Mouse (Mus musculus) liver, embryonic 15.5 days (tissue): ENCODE measurements around the gene Dnajc7. TPM values are rescaled to one million over a fixed set of nuclear protein-coding genes. Genes with fewer than 3 reads are reported as not detected.

Source experiments
- ATAC-seq: fragments of 200-750 bp; cut with Nextera tagmentation; 2 replicates; pipeline ENCODE4 v1.8.0; 2017; ENCODE audit warnings: moderate number of reproducible peaks, mild to moderate bottlenecking, moderate library complexity; ENCODE audit not compliant: insufficient read depth
- H3K27ac ChIP-seq: fragments of 300-500 bp; sonication (generic); replicated peaks from 2 replicates; pipeline ENCODE4 v1.5.1; 2015; ENCODE audit warnings: mild to moderate bottlenecking, inconsistent platforms
- H3K27me3 ChIP-seq: fragments of 300-500 bp; sonication (generic); 2 replicates; pipeline ENCODE4 v1.6.1; 2015; ENCODE audit warnings: mild to moderate bottlenecking, inconsistent platforms
- H3K36me3 ChIP-seq: fragments of 300-500 bp; sonication (generic); replicated peaks from 2 replicates; pipeline ENCODE4 v1.6.1; 2015; ENCODE audit warnings: moderate library complexity, mild to moderate bottlenecking, inconsistent platforms
- H3K4me1 ChIP-seq: fragments of 300-500 bp; sonication (generic); replicated peaks from 2 replicates; pipeline ENCODE4 v1.6.1; 2015; ENCODE audit warnings: inconsistent platforms
- H3K4me2 ChIP-seq: fragments of 300-500 bp; sonication (generic); 2 replicates; pipeline ENCODE4 v1.6.1; 2015; ENCODE audit warnings: moderate library complexity, mild to moderate bottlenecking, inconsistent platforms
- H3K4me3 ChIP-seq: fragments of 300-500 bp; sonication (generic); replicated peaks from 2 replicates; pipeline ENCODE4 v1.5.1; 2015; ENCODE audit warnings: mild to moderate bottlenecking, inconsistent platforms
- H3K9ac ChIP-seq: fragments of 300-500 bp; sonication (generic); 2 replicates; pipeline ENCODE4 v1.6.1; 2015; ENCODE audit warnings: moderate library complexity, mild to moderate bottlenecking, inconsistent platforms
- H3K9me3 ChIP-seq: fragments of 300-500 bp; sonication (generic); replicated peaks from 2 replicates; pipeline ENCODE4 v1.6.1; 2016; ENCODE audit warnings: inconsistent platforms
- WGBS: fragments of 180-500 bp; shearing (Covaris S2); methylation state at CpG from one replicate; pipeline ENCODE4 v1.1.7; 2015; ENCODE audit warnings: mixed read lengths; ENCODE audit not compliant: insufficient replicate concordance; 5-methylcytosine and 5-hydroxymethylcytosine counted together
- polyA plus RNA-seq: library from polyadenylated mRNA; unstranded; fragments of >200 nt; fragmentation: Nextera tagmentation; extraction: Ambion mirVana; gene quantifications from 2 replicates; pipeline ENCODE4 v1.2.1, GENCODE M21; 2015

The Dnajc7 gene
- polyA plus RNA-seq, 1 experiment from 2014 or later, result 61.0 TPM

GRCm38 (mm10) chr11:100579116-100579799 is 40.7 kb downstream of the Dnajc7 start:
- Histone ChIP-seq H3K27me3 (no peaks in the 10 kb centered on the region), H3K4me1 (peaks cover 23% of the 10 kb centered on the region), H3K9ac (no peak overlapping the region), H3K4me2 (no peak overlapping the region), H3K27ac (no peak overlapping the region), H3K36me3 (peaks cover 53% of the 10 kb centered on the region), H3K4me3 (no peak overlapping the region), H3K9me3 (no peaks in the 10 kb centered on the region)
- WGBS, result 86% methylated on average over 9 of the region's 9 CpGs
- no peak for ATAC-seq

DNA sequence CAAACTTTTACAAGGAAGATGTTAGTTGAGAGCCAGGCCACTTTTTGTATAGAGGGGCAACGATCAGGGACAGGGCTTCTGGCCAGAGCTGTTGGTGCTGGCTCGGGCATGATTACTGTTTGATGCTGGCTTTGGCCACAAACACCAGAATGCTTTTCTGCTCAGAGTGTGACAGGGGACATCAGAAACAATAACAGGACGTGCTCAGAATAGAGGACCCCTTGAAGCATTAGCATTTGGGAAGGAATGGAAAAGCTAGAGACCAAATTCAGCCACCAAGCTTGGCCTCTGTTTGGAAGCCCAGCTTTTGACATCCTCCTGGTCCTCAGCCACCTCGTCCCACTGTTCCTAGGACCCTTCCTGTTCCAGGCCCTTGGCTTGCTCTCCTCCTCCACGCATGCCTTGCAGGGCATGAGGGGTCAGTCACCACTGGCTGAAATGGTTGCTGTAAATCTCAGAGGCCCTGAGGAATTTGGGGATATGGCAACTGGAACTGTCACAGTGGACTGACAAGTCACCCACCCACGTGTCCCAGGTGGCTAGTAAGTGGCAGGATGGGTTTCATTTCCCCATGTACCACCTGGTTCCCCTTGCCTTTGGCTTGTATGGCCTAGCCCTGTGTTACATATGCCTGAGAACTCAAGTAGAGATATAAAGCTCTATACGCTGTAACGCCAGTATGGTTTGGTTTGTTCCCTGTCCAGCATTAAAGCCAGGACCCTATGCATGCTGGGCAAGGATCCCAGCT is 41.9 kb downstream of the Dnajc7 start:
- Histone ChIP-seq H3K4me1 (peaks cover 25% of the 10 kb centered on the region), H3K9ac (no peak overlapping the region), H3K27ac (no peak overlapping the region), H3K4me3 (no peak overlapping the region), H3K36me3 (peaks cover 40% of the 10 kb centered on the region), H3K27me3 (no peaks in the 10 kb centered on the region), H3K9me3 (no peaks in the 10 kb centered on the region), H3K4me2 (no peak overlapping the region)
- no peak for ATAC-seq
- WGBS, result 68% methylated on average over 8 of the region's 8 CpGs

DNA sequence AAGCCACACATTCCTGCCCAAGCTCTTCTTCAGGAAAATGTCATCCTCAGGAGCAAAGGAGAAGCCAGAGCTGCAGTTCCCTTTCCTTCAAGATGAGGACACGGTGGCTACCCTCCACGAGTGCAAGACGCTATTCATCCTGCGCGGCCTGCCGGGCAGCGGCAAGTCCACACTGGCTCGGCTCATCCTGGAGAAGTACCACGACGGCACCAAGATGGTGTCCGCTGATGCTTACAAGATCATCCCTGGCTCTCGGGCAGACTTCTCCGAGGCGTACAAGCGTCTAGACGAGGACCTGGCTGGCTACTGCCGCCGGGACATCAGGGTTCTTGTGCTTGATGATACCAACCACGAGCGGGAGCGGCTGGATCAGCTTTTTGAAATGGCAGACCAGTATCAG is 43.7 kb downstream of the Dnajc7 start:
- H3K4me1 ChIP-seq, result peaks cover 26% of the 10 kb centered on the region
- H3K27me3 ChIP-seq, result peaks cover 8% of the 10 kb centered on the region
- H3K9me3 ChIP-seq, result no peaks in the 10 kb centered on the region
- ATAC-seq, result no peak
- no peak overlapping the region; the same call in 1 of the 2 replicates for H3K27ac ChIP-seq
- peak overlapping the region; percentile 80 for H3K4me2 ChIP-seq
- H3K4me3 ChIP-seq, result no peak overlapping the region
- 73% methylated on average over 21 of the region's 21 CpGs for WGBS
- peaks cover 23% of the 10 kb centered on the region; the same call in 1 of the 2 replicates for H3K36me3 ChIP-seq
- no peak overlapping the region for H3K9ac ChIP-seq

DNA sequence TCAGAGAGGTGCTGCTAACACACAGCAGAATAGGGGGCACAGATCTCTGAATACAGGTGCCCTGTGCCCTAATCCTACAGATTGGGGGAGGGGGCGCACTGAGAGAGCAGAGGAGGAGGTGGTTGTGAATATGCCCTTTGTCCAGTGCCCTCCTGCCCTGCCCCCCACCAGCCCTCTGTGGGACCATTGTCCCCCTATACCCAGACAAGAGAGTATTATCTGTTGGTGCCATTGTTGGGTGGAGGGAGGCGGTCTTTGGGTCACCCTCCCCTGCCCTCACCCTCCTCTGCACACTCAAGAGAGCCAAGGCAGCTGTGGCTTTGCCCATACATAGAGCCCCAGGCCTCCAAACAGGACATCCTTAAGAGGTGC is 44.5 kb downstream of the Dnajc7 start:
- peak; percentile 36; the same call in 1 of the 2 replicates for ATAC-seq

DNA sequence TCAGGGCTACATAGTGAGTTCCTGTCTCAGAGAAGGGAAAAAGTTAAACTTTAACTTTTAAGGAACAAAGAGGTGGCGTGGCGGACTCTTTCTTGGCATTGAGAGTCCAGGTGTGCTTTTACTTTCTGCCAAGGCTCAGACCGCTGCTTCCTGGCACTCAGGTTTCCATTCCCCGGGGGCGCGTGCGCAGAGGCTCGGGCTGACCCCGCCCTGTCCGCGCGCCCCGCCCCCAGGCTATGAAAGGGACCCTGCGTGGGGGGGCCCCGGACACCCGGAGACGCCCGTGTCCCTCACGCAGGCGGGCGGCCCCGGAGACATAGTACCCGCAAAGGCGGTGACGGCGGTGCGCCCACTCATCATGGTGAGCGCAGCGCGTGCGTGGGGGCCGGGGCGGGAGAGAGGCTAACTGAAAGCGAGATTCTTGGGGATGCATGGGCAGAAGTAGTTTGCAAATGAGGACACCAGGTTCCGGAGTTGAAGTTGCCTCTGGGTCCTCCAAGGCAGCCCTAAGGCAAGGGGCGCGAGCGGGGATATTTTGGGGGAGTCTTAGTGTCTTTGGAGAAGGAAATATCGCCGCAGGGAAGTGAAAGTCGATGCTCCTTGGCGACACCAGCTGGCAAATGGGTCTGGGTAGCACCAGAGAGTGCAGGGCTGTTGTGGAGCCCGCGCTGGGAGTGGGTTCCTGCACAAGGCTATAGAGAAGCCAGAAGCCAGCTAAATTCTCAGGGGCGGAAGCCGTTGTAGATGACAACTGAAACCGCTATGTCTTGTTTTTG is 45.1 kb downstream of the Dnajc7 start, which contains the start of gene Cnp:
Gene Cnp, plus strand, starts transcription at position 197 of the 776 bp plus-strand sequence.
- Histone ChIP-seq H3K4me3 (peak within 1 kb of the TSS; percentile 68), H3K27ac (peak within 1 kb of the TSS; percentile 42; the same call in 1 of the 2 replicates), H3K36me3 (peaks cover 11% of the 10 kb centered on the region; the same call in 1 of the 2 replicates), H3K9me3 (no peaks in the 10 kb centered on the region), H3K4me2 (peak within 1 kb of the TSS; percentile 80), H3K27me3 (peaks cover 16% of the 10 kb centered on the region), H3K4me1 (peaks cover 34% of the 10 kb centered on the region), H3K9ac (peak within 1 kb of the TSS; percentile 45)
- ATAC-seq, result peak; percentile 57
- WGBS, result 1% methylated on average over 47 of the region's 47 CpGs

More for the DNA sequence above, 44.5 kb downstream of the Dnajc7 start:
- 33% methylated on average over 2 of the region's 2 CpGs for WGBS
- H3K4me1 ChIP-seq, result peaks cover 34% of the 10 kb centered on the region
- peaks cover 15% of the 10 kb centered on the region; the same call in 1 of the 2 replicates for H3K36me3 ChIP-seq
- H3K9me3 ChIP-seq, result no peaks in the 10 kb centered on the region
- H3K9ac ChIP-seq, result peak overlapping the region; percentile 45
- H3K27me3 ChIP-seq, result peaks cover 16% of the 10 kb centered on the region
- H3K4me2 ChIP-seq, result peak overlapping the region; percentile 80
- H3K4me3 ChIP-seq, result peak overlapping the region; percentile 68
- 0 out of 2 replicates have a peak overlapping the region, but pooled peaks have one; percentile 42 for H3K27ac ChIP-seq

- WGBS, result 37% methylated on average over 3 of the region's 3 CpGs
- Histone ChIP-seq H3K9ac (peak overlapping the region; percentile 45; the same call in 1 of the 2 replicates), H3K36me3 (peaks cover 4% of the 10 kb centered on the region; the same call in 1 of the 2 replicates), H3K4me2 (peak overlapping the region; percentile 80), H3K4me3 (peak overlapping the region; percentile 68), H3K4me1 (peaks cover 34% of the 10 kb centered on the region), H3K27ac (0 out of 2 replicates have a peak overlapping the region, but pooled peaks have one; percentile 42), H3K27me3 (peaks cover 16% of the 10 kb centered on the region), H3K9me3 (no peaks in the 10 kb centered on the region)
- ATAC-seq, result no peak
Observed at GRCm38 (mm10) chr11:100574188-100574587, 45.8 kb downstream of the Dnajc7 start.

DNA sequence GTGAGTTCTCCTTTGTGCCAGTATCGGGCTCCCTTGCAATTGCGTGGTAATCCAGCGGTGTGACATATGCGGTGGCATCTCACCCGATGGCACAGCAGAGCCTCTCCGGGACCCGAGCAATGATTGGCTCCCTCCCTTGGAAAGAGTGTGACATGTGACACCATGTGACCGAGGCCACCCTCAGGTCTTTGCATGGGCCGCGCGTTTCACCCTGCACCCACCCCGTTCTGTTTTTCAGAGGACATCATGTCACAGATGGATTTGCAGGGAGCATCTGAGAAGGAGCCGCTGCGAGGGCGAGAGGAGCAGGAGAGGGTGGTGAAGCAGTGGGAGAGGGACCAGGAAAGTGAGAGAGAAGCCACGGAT is 48.8 kb downstream of the Dnajc7 start:
- Histone ChIP-seq H3K36me3 (no peaks in the 10 kb centered on the region), H3K9ac (no peak overlapping the region), H3K9me3 (no peaks in the 10 kb centered on the region), H3K4me1 (peaks cover 30% of the 10 kb centered on the region), H3K27ac (no peak overlapping the region), H3K27me3 (peaks cover 16% of the 10 kb centered on the region), H3K4me2 (peak overlapping the region; percentile 56), H3K4me3 (peak overlapping the region; percentile 14)
- WGBS, result 11% methylated on average over 16 of the region's 16 CpGs
- no peak for ATAC-seq

GRCm38 (mm10) chr11:100570430-100571201 is 49.4 kb downstream of the Dnajc7 start:
- 7% methylated on average over 8 of the region's 8 CpGs for WGBS
- H3K4me1 ChIP-seq, result peaks cover 24% of the 10 kb centered on the region
- H3K27me3 ChIP-seq, result peaks cover 16% of the 10 kb centered on the region
- peak overlapping the region; percentile 14 for H3K4me3 ChIP-seq
- H3K27ac ChIP-seq, result no peak overlapping the region
- no peaks in the 10 kb centered on the region for H3K36me3 ChIP-seq
- H3K4me2 ChIP-seq, result peak overlapping the region; percentile 56
- H3K9ac ChIP-seq, result no peak overlapping the region
- H3K9me3 ChIP-seq, result no peaks in the 10 kb centered on the region
- ATAC-seq, result no peak; the same call in 1 of the 2 replicates

- no peak overlapping the region for H3K9ac ChIP-seq
Observed at GRCm38 (mm10) chr11:100569789-100570188, 50.2 kb downstream of the Dnajc7 start.

GRCm38 (mm10) chr11:100568692-100569091 is 51.3 kb downstream of the Dnajc7 start:
- Histone ChIP-seq H3K36me3 (no peaks in the 10 kb centered on the region), H3K9ac (no peak overlapping the region), H3K27me3 (peaks cover 16% of the 10 kb centered on the region), H3K27ac (no peak overlapping the region), H3K4me3 (no peak overlapping the region), H3K4me2 (no peak overlapping the region), H3K9me3 (no peaks in the 10 kb centered on the region), H3K4me1 (peaks cover 9% of the 10 kb centered on the region)
- WGBS, result 77% methylated on average over 8 of the region's 8 CpGs
- no peak for ATAC-seq

More at GRCm38 (mm10) chr11:100569789-100570188, 50.2 kb downstream of the Dnajc7 start:
- Histone ChIP-seq H3K4me3 (no peak overlapping the region), H3K36me3 (no peaks in the 10 kb centered on the region), H3K27me3 (peaks cover 16% of the 10 kb centered on the region), H3K9me3 (no peaks in the 10 kb centered on the region), H3K27ac (no peak overlapping the region), H3K4me1 (peaks cover 16% of the 10 kb centered on the region), H3K4me2 (no peak overlapping the region)
- 47% methylated on average over 9 of the region's 9 CpGs for WGBS
- ATAC-seq, result no peak
